Mouse (Mus musculus) liver, embryonic 18 days (tissue): Measurements from ENCODE around the gene Zfp423. TPM values are rescaled to one million over a fixed set of nuclear protein-coding genes. Genes with fewer than 3 reads are reported as not detected.

Experiments used
- polyA plus RNA-seq: library from polyadenylated mRNA; depleted of rRNA; stranded (reverse); fragments of >200 nt; gene quantifications from 2 replicates; pipeline ENCODE4 v1.2.3, GENCODE M21; 2012; rRNA removed

Gene Zfp423
- polyA plus RNA-seq: 0.43 and 0.44 TPM in 2 replicates

GRCm38 (mm10) chr8:87959320-87959920 is at the start of gene Zfp423:
Gene Zfp423, minus strand, starts transcription at chr8:87959595.

Other genes with a start within 250 kb of the Zfp423 start
- gene Cnep1r1, start 159.2 kb upstream of the Zfp423 start, polyA plus RNA-seq: 16.9 and 17.4 TPM in 2 replicates
- 13.8 and 14.3 TPM in 2 replicates for gene Heatr3, start 178.3 kb upstream of the Zfp423 start, polyA plus RNA-seq
- 9.1 and 10.6 TPM in 2 replicates for gene Tent4b, start 239.6 kb upstream of the Zfp423 start, polyA plus RNA-seq